Mouse (Mus musculus) liver, adult 2 months (tissue): ENCODE measurements around the gene Dnajc5.

ENCODE experiments used
- CTCF ChIP-seq: fragments of 200-500 bp; IDR thresholded peaks from 2 replicates; pipeline ENCODE4 v1.5.1; 2011; ENCODE audit warnings: low read depth, low read length, control low read depth
- POLR2A ChIP-seq: fragments of 200-500 bp; IDR thresholded peaks from 2 replicates; pipeline ENCODE4 v1.6.1; 2011; ENCODE audit warnings: low read length, control low read depth; ENCODE audit not compliant: insufficient read depth; ENCODE audit errors: extremely low read depth

- TF ChIP-seq CTCF: no peak
- no peak for TF ChIP-seq POLR2A
Observed at GRCm38 (mm10) chr2:181487338-181488277, 32.7 kb upstream of the Dnajc5 start.
